Comparison of ENCODE assay signal across 18 mouse cellular contexts in genomic region chr10:88106169-88106568, GRCm38 (mm10). TPM values are rescaled to one million over a fixed set of nuclear protein-coding genes. Genes with fewer than 3 reads are reported as not detected.
DNase-seq lines count a peak whose midpoint lies in the region; ATAC-seq and TF ChIP-seq lines count a peak whose summit lies in the region.
"Had no signal": no experiment of that assay in that cellular context is flagged by ENCODE, and none has a peak within 500 bp of the region (broad histone marks: within the 10 kb centered on the region; RNA-seq: fewer than 3 reads in every experiment).

No protein-coding gene starts in this region.

- H3K4me1 ChIP-seq in lung, postnatal 0 days (ENCODE audit: insufficient read depth, low read depth, low read length): no peaks in the 10 kb centered on the region

- H3K4me3 ChIP-seq in lung, postnatal 0 days (ENCODE audit: low read depth, low read length): no peak overlapping the region

- WGBS in lung, postnatal 0 days: 64% methylated on average over 2 of the region's 2 CpGs

- no peak overlapping the region for H3K9ac ChIP-seq in lung, postnatal 0 days (replicated peaks; ENCODE audit: low read depth)

- H3K27ac ChIP-seq in lung, postnatal 0 days (ENCODE audit: low read length): no peak overlapping the region

- no peak for TF ChIP-seq CTCF in lung, postnatal 0 days (IDR thresholded peaks at IDR 0.05)

- H3K27me3 ChIP-seq in lung, postnatal 0 days (replicated peaks; ENCODE audit: insufficient read depth, low read length): no peaks in the 10 kb centered on the region
- H3K27me3 ChIP-seq: CH12.LX, Patski had no signal

- no peaks in the 10 kb centered on the region for H3K36me3 ChIP-seq in lung, postnatal 0 days (ENCODE audit: insufficient read depth, low read length)

- peak; percentile 9 for DNase-seq in lung, postnatal 0 days (ENCODE audit: low spot score)
- DNase-seq in lung, postnatal 4 days: no peak
- DNase-seq: adrenal gland, adult 2 months; adrenal gland, adult 8-10 months; adrenal gland, postnatal 10 days; adrenal gland, postnatal 14 days; adrenal gland, postnatal 25 days; adrenal gland, postnatal 36 days; B cell, adult 2 months; cerebellum, adult 11 months; cerebellum, adult 11-12 months; cerebellum, adult 18-20 months; cerebellum, adult 2 months had no signal

- ATAC-seq in lung, postnatal 0 days: peak; percentile 77
- ATAC-seq: activated CD4-positive, CD25-positive, alpha-beta regulatory T cell, adult 4 months; CD4-positive, CD25-positive, alpha-beta regulatory T cell, adult 4 months; Patski had no signal

- no peak overlapping the region for H3K4me2 ChIP-seq in lung, postnatal 0 days (replicated peaks; ENCODE audit: low read depth, low read length)

- peak; percentile 75 for TF ChIP-seq EP300 in lung, postnatal 0 days (IDR thresholded peaks at IDR 0.05)

- no peaks in the 10 kb centered on the region for H3K9me3 ChIP-seq in lung, postnatal 0 days (ENCODE audit: low read length)
- H3K9me3 ChIP-seq: G1E had no signal

RNA-seq across cellular contexts. Expression of gene Pmch, which starts 15.3 kb away (rescaled TPM):
- polyA plus RNA-seq in lung, postnatal 0 days (2015; fragmentation: Nextera tagmentation; extraction: Ambion mirVana): 0.38 and 0.58 TPM in 2 replicates
- polyA plus RNA-seq: activated CD4-positive, CD25-positive, alpha-beta regulatory T cell, adult 4 months; adrenal gland, adult 2 months; CD4-positive, CD25-positive, alpha-beta regulatory T cell, adult 4 months; G1E had no signal

RNA-seq across cellular contexts. Expression of gene Parpbp, which starts 40.6 kb away (rescaled TPM):
- 0.79 and 0.94 TPM in 2 replicates for polyA plus RNA-seq in lung, postnatal 0 days (2015; fragmentation: Nextera tagmentation; extraction: Ambion mirVana)

RNA-seq across cellular contexts. Expression of gene Nup37, which starts 40.6 kb away (rescaled TPM):
- polyA plus RNA-seq in lung, postnatal 0 days (2015; fragmentation: Nextera tagmentation; extraction: Ambion mirVana): 21.3 and 22.5 TPM in 2 replicates
